Mouse (Mus musculus) gastrocnemius, adult 8-10 months (tissue): ENCODE measurements around the gene Gm9903. TPM values are rescaled to one million over a fixed set of nuclear protein-coding genes. Genes with fewer than 3 reads are reported as not detected.

Experiments
- DNase-seq, 2 experiments: peaks; one replicate each; pipeline ENCODE4 v3.0.0; 2022; ENCODE audit warnings: low spot score in 2 of 2
- total RNA-seq, 4 experiments: library from RNA; stranded (reverse); gene quantifications; 2 replicates each; pipeline ENCODE4 v1.2.4; 2022

Gm9903 gene
- total RNA-seq = under 1 TPM in 3 of 4 experiments, not detected in 1; 0.27 to 0.46 (median 0.46) TPM

- DNase-seq = peak; percentile 100
Measured at GRCm38 (mm10) chr5:33629301-33629987, at the start of gene Gm9903, which contains the start of gene Fam53a. Gene Gm9903 (plus strand): TSS chr5:33629925. Gene Fam53a (minus strand): TSS chr5:33629635.

- no peak for DNase-seq
Measured at GRCm38 (mm10) chr5:33580336-33580735, 49.4 kb upstream of the Gm9903 start.

GRCm38 (mm10) chr5:33587498-33588058 lies 42.1 kb upstream of the Gm9903 start:
- DNase-seq = no peak

DNA sequence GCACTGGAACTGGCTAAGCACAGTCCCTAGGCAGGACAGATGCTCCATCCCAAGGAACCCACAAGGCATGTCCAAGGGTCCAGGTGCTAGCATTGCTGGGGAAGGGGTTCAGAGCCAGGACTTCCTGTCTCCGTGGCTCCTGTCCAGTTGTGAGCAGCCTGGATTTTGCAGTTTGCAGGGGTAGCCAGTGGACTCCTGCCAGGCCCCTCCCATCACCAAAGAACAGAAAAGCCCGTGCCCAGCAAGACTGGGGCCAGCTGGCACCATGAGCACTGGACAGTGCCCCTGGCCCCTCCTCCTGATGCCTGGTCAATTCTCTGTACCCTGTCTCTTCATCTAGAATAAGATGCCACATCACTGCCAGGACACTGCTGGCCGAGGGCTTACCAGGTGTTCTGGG lies 41.7 kb upstream of the Gm9903 start:
- DNase-seq = no peak

- DNase-seq = peak; percentile 40 to 47
Measured at GRCm38 (mm10) chr5:33589221-33589888, 40.4 kb upstream of the Gm9903 start.

DNA sequence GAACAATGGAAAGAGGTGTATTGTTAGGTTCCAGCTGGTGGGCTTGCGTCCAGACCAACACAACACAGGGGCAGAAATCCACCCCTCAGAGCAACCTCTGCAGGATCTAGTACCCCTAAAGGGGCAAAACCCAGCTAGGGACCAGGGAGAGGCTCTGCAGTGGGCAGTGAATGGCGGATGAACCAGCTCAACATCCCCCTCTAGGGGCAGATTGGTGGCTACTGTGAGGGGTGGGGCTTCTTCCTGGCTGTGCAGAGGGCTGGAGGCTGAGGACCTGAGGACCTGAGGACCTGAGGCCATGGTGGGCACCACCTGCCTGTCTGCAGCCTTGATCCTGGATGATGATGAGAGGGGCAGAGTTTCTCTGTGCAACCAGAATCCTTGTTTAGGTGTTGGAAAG lies 36.1 kb upstream of the Gm9903 start:
- DNase-seq = no peak

GRCm38 (mm10) chr5:33605314-33605713 lies 24.4 kb upstream of the Gm9903 start:
- DNase-seq = peak; percentile 39 to 53

DNA sequence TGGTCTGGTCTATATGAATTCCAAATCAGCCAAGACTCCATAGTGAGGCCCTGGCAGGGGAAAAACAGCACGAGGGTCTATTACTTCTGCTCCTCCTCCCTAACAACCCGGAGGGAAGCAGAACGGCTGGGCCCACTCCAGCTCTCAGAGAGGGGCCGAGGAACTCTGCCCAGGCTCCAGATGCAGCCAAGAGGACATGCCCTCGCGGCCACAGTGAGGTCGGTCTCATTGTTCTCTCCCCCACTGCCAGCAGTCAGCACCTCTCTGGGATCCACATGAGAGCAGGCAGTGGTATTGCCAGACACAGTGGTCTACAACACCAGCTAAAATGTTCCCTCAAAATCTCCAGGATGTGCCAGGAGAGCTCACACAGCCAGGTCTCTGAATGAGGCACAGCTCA lies 23.1 kb upstream of the Gm9903 start:
- no peak for DNase-seq

GRCm38 (mm10) chr5:33607434-33607833 lies 22.3 kb upstream of the Gm9903 start:
- no peak for DNase-seq

DNA sequence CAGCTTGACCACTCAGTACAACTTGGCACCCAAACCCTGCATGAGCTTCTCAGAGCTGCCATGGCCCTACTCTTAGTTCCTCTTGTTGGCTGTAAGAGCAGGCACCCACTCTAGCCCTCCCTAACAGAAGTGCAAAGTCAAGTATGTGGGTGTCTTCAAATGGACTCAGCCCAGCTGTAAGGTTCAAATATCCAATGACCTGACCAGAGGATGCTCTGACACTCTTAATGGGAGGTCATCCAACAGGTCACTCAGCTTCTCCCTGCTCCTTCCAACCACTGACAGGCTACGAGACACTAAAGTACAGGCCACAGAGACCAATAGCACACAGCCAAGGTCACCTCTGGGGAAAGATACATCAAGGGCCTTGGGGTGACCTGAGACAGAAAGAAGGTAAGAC lies 20.5 kb upstream of the Gm9903 start:
- no peak for DNase-seq

- DNase-seq = no peak
Measured at GRCm38 (mm10) chr5:33611795-33612194, 17.9 kb upstream of the Gm9903 start.

GRCm38 (mm10) chr5:33614391-33614790 lies 15.3 kb upstream of the Gm9903 start:
- no peak for DNase-seq

DNA sequence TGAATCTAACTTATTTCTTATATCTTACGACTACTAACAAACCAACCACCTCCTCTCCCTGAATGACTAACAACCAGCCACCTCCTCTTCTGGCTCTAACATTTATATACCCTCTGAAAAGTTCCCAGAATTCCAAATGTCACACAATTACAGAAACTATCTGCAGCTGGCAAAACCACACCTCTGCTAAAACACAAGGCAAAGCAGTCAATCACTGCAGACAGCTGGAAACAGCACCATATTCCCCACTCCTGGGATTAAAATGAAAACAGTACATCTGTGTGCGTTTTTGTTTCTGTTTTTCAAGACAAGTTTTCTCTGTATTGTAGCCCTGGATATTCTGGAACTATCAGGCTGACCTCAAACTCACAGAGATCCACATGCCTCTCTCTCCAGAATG lies 7.1 kb upstream of the Gm9903 start:
- DNase-seq = no peak

DNA sequence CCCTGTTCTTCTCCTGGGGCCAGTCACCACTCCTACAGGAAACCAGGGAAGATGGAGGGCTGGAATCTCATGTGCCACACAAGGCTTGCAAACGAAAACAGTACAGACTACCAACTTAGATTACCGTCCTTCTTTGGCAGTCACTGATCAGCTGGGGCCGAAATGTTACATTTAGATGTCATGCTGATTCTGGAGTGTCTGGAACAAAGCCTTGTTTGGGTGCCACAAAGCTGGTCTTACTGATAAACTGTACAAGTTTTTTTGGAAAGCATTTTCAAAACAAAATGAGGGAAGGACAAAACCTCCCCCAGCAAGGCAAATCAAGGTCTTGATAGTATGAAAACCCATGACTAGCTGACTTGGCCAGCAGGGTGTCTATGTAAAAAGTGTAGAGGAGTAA lies 6.0 kb upstream of the Gm9903 start:
- no peak for DNase-seq

DNA sequence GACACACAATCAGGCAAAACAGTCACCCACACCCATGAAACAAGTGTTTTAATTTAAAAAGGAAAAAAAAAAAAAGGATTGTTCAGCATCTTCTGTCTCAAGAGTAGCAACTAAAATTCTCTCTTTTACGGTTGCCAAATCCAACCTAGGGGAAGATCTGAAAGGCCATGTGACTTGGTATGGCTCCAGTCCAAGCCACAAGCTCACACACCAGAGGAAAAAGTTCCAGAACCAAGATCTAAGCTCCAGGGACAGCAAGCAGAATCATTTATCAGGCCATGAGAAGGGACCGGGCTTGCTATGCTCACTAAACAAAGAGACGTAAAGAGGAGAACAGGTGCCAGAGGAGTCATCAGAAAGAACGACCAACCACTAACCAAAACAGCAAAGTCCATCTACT lies 1.8 kb upstream of the Gm9903 start:
- DNase-seq = no peak

DNA sequence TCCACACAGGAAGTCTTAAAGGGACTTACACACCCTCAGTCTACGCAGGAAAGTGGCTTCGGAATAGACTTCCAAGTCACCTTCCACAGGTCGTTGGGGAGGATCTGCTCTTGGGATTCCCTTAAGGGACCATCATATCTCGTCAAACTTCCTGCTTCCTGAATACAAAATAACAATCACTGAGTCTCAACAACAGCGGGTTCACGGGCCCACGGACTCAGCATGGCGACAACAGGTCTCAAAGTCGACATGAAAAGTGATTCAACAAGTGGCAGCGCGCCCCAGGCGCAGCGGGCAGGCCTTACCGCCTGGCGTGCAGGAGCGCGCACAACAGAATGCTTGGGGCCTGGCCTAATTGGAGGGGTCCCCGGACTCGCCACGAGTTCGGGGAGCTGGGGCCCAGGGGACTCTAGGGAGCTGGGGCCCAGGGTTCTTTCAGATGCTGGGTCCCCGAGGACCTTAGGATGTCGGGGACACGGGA lies 865 bp upstream of the Gm9903 start:
- DNase-seq = peak; percentile 53 to 54

- peak; percentile 40 to 54 for DNase-seq
Measured at GRCm38 (mm10) chr5:33630061-33630460, 336 bp downstream of the Gm9903 start.

DNA sequence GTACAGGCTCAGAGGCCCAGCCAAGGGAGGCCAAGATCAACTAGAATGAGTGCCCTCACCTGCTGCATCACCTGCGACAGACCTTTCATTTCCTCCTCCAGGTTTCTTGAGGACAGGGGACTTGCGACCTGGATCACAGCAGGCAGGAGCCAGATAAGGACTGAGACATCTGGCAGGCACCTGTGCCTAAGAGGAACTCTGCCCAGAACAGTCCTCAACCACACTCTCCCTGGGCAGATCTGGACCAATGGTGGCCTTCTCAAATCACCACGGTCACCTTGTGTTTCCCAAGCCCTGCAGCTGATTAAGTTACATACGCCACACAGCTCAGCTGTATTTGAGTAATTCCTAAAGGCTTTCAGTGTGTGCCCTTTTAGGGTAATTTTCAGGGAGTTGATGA lies 890 bp downstream of the Gm9903 start:
- DNase-seq = peak; percentile 60 to 72

DNA sequence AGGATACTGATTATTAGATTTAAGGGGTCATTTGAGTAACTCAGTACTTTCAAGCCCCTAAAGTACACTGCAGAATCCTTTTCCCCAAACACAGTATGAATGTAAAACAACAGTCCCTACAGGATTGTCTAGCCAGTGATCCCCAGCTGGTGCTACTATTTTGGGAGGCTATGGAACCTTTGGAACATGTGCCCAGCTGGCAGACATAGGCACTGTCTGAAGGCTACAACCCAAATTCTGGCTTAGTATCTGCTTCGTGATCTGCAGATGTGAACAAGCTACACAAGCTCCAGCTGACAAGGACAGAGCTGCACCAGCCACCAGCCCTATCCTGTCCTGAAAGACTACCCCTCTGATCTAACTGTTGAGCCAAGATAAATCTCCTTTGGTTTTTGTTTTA lies 2.8 kb downstream of the Gm9903 start:
- DNase-seq = peak in 1 of 2 experiments; percentile 27

GRCm38 (mm10) chr5:33635361-33635760 lies 5.6 kb downstream of the Gm9903 start:
- DNase-seq = no peak

DNA sequence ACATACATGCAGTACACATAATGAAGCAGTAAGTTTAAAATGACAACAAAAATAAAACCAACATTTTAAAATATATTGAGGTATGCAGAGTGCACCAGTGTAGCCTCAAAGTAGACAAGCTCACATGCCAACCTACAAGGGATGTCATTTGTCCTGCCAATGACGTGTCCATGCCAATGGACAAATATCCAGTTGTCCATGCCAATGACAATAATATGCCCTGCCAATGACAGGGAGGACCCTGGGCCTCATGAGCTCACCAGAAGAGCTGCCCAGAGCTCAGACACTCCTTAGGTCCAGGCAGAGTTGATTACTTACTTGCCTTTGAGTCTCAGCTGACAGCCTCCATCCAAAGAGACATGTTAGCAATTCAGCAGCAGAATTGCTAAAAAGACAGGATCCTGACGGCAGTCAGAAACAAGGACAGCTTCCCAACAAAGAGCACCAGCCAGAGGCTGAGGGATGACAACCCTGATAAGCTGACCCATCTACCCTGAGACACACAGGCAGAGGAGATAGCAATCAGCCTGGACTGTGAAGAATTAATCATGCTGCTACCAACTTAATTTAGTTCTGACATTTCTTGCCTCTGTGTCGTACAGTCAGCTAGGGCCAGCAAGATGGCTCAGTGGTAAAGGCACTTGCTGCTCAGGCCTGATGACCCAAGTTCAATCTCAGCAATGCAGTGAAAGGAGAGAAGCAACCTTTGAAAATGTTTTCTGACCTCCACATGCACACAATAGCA lies 8.1 kb downstream of the Gm9903 start:
- no peak for DNase-seq

- no peak for DNase-seq
Measured at GRCm38 (mm10) chr5:33638826-33639225, 9.1 kb downstream of the Gm9903 start.
